Mouse (Mus musculus): ENCODE measurements at regions not wholly inside any gene's neighbourhood (a gene's known extent, or its start where the extent isn't known, plus 50 kb on each side); places are given as distances from the start of the nearest gene placed in this dataset.
"Not testable (repeated sequence)": the region's sequence is repeated elsewhere in the genome, so short reads cannot be mapped to it uniquely, and the experiment has no call there.

- WGBS, result 77% methylated on average over 1 of the region's 1 CpGs
- Histone ChIP-seq H3K27ac (ENCODE audit: low read depth) (no peak overlapping the region), H3K36me3 (ENCODE audit: insufficient read depth) (no peaks in the 10 kb centered on the region), H3K4me2 (no peak overlapping the region), H3K9ac (no peak overlapping the region), H3K9me3 (ENCODE audit: low read depth, low read length) (no peaks in the 10 kb centered on the region), H3K4me1 (ENCODE audit: insufficient read depth) (no peaks in the 10 kb centered on the region), H3K4me3 (ENCODE audit: low read depth, low read length) (no peak overlapping the region), H3K27me3 (ENCODE audit: insufficient read depth, low read length) (no peaks in the 10 kb centered on the region)
- no peak for TF ChIP-seq CTCF (IDR thresholded peaks at IDR 0.05; ENCODE audit: low read depth)
- ATAC-seq (ENCODE audit: insufficient read depth) (no peak), DNase-seq (no peak)
Measured at GRCm38 (mm10) chr3:113105979-113106378, 152.7 kb downstream of the Amy2a5 start.

- H3K4me2 ChIP-seq; H3K9ac ChIP-seq; H3K36me3 ChIP-seq (ENCODE audit: insufficient read depth); H3K27me3 ChIP-seq (ENCODE audit: insufficient read depth, low read length); H3K4me3 ChIP-seq (ENCODE audit: low read depth, low read length); ATAC-seq (ENCODE audit: insufficient read depth); H3K9me3 ChIP-seq (ENCODE audit: low read depth, low read length); H3K4me1 ChIP-seq (ENCODE audit: insufficient read depth); H3K27ac ChIP-seq (ENCODE audit: low read depth): not testable (repeated sequence)
- 65% methylated on average over 18 of the region's 21 CpGs for WGBS
- peak; percentile 51 for DNase-seq
Measured at GRCm38 (mm10) chr3:113090850-113091249, 167.8 kb downstream of the Amy2a5 start.

GRCm38 (mm10) chr3:113080704-113081103 lies 177.9 kb downstream of the Amy2a5 start:
- H3K27ac ChIP-seq (ENCODE audit: low read depth), result no peak overlapping the region
- no peak overlapping the region for H3K4me3 ChIP-seq (ENCODE audit: low read depth, low read length)
- ATAC-seq (ENCODE audit: insufficient read depth) (no peak), DNase-seq (peak; percentile 86)
- H3K4me1 ChIP-seq (ENCODE audit: insufficient read depth), result no peaks in the 10 kb centered on the region
- no peaks in the 10 kb centered on the region for H3K9me3 ChIP-seq (ENCODE audit: low read depth, low read length)
- H3K9ac ChIP-seq, result no peak overlapping the region
- TF ChIP-seq CTCF (IDR thresholded peaks at IDR 0.05; ENCODE audit: low read depth), result peak; percentile 58
- H3K27me3 ChIP-seq (ENCODE audit: insufficient read depth, low read length), result no peaks in the 10 kb centered on the region
- 0% methylated on average over 1 of the region's 1 CpGs for WGBS
- H3K4me2 ChIP-seq, result no peak overlapping the region
- no peaks in the 10 kb centered on the region for H3K36me3 ChIP-seq (ENCODE audit: insufficient read depth)
